Mouse (Mus musculus): Measurements from ENCODE around the gene Cacna1d.

GRCm38 (mm10) chr14:30318715-30319437, 172.4 kb downstream of the Cacna1d start:
- TF ChIP-seq POLR2A (IDR thresholded peaks at IDR 0.05; ENCODE audit: extremely low read depth, insufficient read depth, low read length) (no peak), CTCF (IDR thresholded peaks at IDR 0.05; ENCODE audit: low read depth, low read length) (no peak)

Measured in liver, adult 2 months (tissue).